Mouse (Mus musculus) hindbrain, embryonic 11.5 days (tissue): ENCODE results near the gene Dhx35. TPM values are rescaled to one million over a fixed set of nuclear protein-coding genes. Genes with fewer than 3 reads are reported as not detected.

Experiments
- ATAC-seq: fragments of 200-750 bp; cut with Nextera tagmentation; 2 replicates; pipeline ENCODE4 v1.8.0; 2017; ENCODE audit warnings: mild to moderate bottlenecking, moderate TSS enrichment, moderate library complexity; ENCODE audit not compliant: low FRiP score
- DNase-seq: peaks from one replicate; pipeline ENCODE4 v3.0.0-alpha.2; 2015; ENCODE audit warnings: low spot score
- H3K27ac ChIP-seq: fragments of 300-500 bp; sonication (generic); 2 replicates; pipeline ENCODE4 v1.5.1; 2014; ENCODE audit warnings: mild to moderate bottlenecking, low read depth, low read length
- H3K27me3 ChIP-seq: fragments of 300-500 bp; sonication (generic); 2 replicates; pipeline ENCODE4 v1.6.1; 2014; ENCODE audit warnings: mild to moderate bottlenecking, low read length, moderate library complexity, mixed read lengths; ENCODE audit not compliant: control insufficient read depth, insufficient read depth
- H3K36me3 ChIP-seq: fragments of 300-500 bp; sonication (generic); 2 replicates; pipeline ENCODE4 v1.6.1; 2014; ENCODE audit warnings: mild to moderate bottlenecking, low read length, moderate library complexity, mixed read lengths; ENCODE audit not compliant: control insufficient read depth, insufficient read depth
- H3K4me1 ChIP-seq: fragments of 300-500 bp; sonication (generic); replicated peaks from 2 replicates; pipeline ENCODE4 v1.6.1; 2014; ENCODE audit warnings: low read length, mixed read lengths; ENCODE audit not compliant: control insufficient read depth, insufficient read depth
- H3K4me2 ChIP-seq: fragments of 300-500 bp; sonication (generic); replicated peaks from 2 replicates; pipeline ENCODE4 v1.6.1; 2014; ENCODE audit warnings: mild to moderate bottlenecking, low read depth, low read length
- H3K4me3 ChIP-seq: fragments of 300-500 bp; sonication (generic); 2 replicates; pipeline ENCODE4 v1.5.1; 2014; ENCODE audit warnings: low read depth, low read length
- H3K9ac ChIP-seq: fragments of 300-500 bp; sonication (generic); 2 replicates; pipeline ENCODE4 v1.6.1; 2014; ENCODE audit warnings: low read depth, low read length
- H3K9me3 ChIP-seq: fragments of 300-500 bp; sonication (generic); 2 replicates; pipeline ENCODE4 v1.6.1; 2016; ENCODE audit warnings: low read length; ENCODE audit not compliant: control insufficient read depth
- WGBS: fragments of 180-500 bp; shearing (Covaris S2); extraction: QIAGEN DNeasy Blood & Tissue Kit; methylation state at CpG from one replicate; pipeline ENCODE4 v1.1.7; 2014; 5-methylcytosine and 5-hydroxymethylcytosine counted together
- polyA plus RNA-seq: library from polyadenylated mRNA; unstranded; fragments of >200 nt; fragmentation: Nextera tagmentation; extraction: Ambion mirVana; gene quantifications from 2 replicates; pipeline ENCODE4 v1.2.1, GENCODE M21; 2014

Dhx35 gene
- polyA plus RNA-seq, 1 experiment from 2014 or later: 15.4 TPM

DNA sequence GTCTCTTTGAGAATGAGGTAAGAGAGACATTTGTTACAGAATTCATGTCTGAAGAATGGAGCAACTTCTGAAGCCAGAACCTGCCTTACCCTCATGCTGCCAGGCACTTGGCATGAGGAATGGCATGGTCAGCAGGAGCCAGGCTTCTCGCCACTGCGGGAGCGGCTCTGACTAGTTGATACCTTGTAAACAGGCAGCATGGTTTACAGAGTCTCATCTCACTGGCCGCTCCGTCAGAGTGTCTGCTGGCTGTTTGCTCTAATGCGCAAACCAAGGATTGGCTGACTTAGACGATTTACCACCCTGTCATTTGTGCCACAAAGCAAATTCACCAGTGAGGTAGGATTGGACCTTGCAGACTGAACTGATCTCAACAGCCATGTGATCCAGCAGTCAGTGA, 13.5 kb upstream of the Dhx35 start:
- ATAC-seq (no peak), DNase-seq (no peak)
- Histone ChIP-seq H3K4me2 (no peak overlapping the region), H3K9ac (no peak overlapping the region), H3K36me3 (peaks cover 6% of the 10 kb centered on the region; the same call in 1 of the 2 replicates), H3K27ac (no peak overlapping the region), H3K4me1 (no peaks in the 10 kb centered on the region; the same call in 1 of the 2 replicates), H3K9me3 (no peaks in the 10 kb centered on the region), H3K4me3 (no peak overlapping the region), H3K27me3 (no peaks in the 10 kb centered on the region)
- 94% methylated on average over 7 of the region's 7 CpGs for WGBS

DNA sequence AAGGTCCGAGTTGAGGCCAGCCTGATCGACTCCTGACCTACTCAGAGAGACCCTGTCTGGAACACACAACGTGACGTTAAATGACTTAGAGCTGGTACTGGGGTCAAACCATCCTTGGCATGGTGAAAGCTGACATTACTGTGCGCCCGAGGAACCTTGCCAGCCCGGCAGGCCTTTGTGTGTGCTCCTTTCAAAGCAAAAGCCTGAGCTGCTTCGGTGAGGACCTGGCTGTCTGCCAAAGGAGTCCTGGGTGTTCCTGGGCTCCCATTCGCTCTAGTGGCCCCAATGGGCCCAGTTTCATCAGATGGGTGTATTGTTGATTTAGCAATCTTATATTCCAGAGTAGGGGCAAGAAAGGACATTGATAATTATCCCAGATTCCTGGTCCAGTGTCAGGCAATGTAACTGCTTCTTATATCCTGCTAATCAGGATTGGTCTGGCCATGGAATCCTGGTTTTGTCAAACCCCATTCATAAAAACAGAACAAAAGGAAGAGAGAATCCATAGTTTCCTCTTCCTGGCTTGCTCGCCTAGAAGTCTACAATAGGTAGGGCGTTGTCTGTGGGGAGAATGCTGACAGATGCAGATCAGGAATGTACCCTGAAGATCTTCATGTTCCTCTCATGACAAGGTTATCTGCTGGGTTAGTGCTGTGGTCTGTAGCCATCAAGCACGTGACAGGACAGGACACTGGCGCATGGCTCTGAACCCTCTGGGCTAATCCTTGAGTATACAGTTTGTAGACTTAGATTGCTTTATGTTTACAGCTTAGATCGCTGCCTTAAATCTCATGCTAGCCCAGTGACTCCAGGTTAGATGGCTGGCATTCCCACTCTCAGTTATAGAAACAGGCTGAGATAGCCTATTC, 7.4 kb upstream of the Dhx35 start:
- no peak for DNase-seq
- H3K4me2 ChIP-seq: no peak overlapping the region
- 0 out of 2 replicates have a peak, but pooled peaks cover 2% of the 10 kb centered on the region for H3K36me3 ChIP-seq
- no peak overlapping the region for H3K4me3 ChIP-seq
- no peak for ATAC-seq
- H3K9ac ChIP-seq: no peak overlapping the region
- H3K27ac ChIP-seq: no peak overlapping the region
- H3K9me3 ChIP-seq: no peaks in the 10 kb centered on the region
- no peaks in the 10 kb centered on the region for H3K4me1 ChIP-seq
- 90% methylated on average over 14 of the region's 14 CpGs for whole genome bisulfite sequencing
- H3K27me3 ChIP-seq: no peaks in the 10 kb centered on the region

DNA sequence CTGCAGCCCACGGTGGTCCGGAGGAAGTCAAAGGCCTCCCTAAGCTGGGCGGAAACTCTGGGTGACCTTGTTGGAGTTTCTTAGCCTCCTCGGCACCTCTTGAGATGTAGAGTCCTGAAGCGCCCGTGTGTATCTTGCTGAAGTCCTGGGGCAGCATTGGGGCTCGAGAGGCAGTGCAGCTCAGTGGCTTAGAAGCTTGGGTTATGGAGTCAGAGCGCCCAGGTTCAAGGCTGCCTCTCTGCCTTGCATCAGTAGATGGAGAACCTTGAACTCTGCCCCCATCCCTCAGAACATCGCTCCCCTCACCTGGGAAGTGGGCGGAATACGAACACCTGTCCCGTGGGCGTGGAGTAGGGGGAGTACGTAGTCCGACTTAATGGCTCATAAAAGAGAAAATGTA, 436 bp downstream of the Dhx35 start:
- ATAC-seq: no peak; the same call in 1 of the 2 replicates
- H3K4me1 ChIP-seq: no peaks in the 10 kb centered on the region
- no peak for DNase-seq
- no peaks in the 10 kb centered on the region for H3K36me3 ChIP-seq
- H3K27ac ChIP-seq: peak overlapping the region; percentile 54
- peak overlapping the region; percentile 90 for H3K9ac ChIP-seq
- H3K27me3 ChIP-seq: no peaks in the 10 kb centered on the region
- 12% methylated on average over 15 of the region's 15 CpGs for WGBS
- peak overlapping the region; percentile 84 for H3K4me3 ChIP-seq
- peak overlapping the region; percentile 61 for H3K4me2 ChIP-seq
- no peaks in the 10 kb centered on the region for H3K9me3 ChIP-seq

DNA sequence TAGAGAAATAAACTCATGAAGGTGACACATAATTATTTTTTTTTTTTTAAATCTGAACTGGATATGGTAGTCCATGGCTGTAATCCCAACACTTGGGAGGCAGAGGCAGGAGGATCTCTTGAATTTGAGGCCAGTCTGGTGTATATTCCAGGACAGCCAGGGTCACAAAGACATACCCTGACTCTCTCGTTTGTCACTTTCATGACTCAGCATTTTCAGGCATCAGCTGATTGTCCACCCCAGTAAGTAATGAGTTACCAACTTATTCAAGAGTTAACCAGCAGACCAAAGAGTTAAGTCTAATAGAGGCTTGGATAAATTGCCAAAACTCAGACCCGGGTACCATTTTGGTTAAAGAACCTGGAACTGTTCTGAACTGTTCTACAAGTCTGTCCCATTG, 1.3 kb downstream of the Dhx35 start:
- Histone ChIP-seq H3K9me3 (no peaks in the 10 kb centered on the region), H3K36me3 (no peaks in the 10 kb centered on the region), H3K4me1 (no peaks in the 10 kb centered on the region), H3K27ac (no peak overlapping the region), H3K4me2 (no peak overlapping the region), H3K4me3 (no peak overlapping the region), H3K9ac (no peak overlapping the region), H3K27me3 (no peaks in the 10 kb centered on the region)
- no peak for DNase-seq
- WGBS: 87% methylated on average over 2 of the region's 2 CpGs
- no peak for ATAC-seq

DNA sequence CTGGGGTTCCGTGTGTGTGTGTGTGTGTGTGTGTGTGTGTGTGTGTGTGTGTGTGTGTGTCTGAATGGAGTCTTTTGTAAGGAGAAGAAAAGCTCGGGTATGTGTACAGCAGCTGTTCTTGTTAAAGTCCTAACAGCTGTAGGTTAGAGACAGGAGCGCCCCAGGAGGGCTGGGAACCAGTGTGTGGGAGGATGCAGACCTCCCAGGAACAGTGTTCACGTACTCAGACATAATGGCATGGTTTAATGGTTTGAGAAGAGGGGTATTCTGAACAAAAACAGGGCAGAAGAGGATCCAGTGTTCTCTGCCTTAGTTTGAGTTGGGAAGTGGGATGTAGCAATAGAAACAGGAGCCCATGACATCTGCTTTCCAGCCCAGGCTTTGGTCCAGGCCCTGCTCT, 4.7 kb downstream of the Dhx35 start:
- Histone ChIP-seq H3K27ac (no peak overlapping the region), H3K9me3 (no peaks in the 10 kb centered on the region), H3K4me1 (no peaks in the 10 kb centered on the region), H3K4me2 (no peak overlapping the region), H3K36me3 (peaks cover 2% of the 10 kb centered on the region; the same call in 1 of the 2 replicates), H3K27me3 (no peaks in the 10 kb centered on the region), H3K9ac (no peak overlapping the region), H3K4me3 (no peak overlapping the region)
- ATAC-seq: no peak
- WGBS: 57% methylated on average over 4 of the region's 4 CpGs
- no peak for DNase-seq

DNA sequence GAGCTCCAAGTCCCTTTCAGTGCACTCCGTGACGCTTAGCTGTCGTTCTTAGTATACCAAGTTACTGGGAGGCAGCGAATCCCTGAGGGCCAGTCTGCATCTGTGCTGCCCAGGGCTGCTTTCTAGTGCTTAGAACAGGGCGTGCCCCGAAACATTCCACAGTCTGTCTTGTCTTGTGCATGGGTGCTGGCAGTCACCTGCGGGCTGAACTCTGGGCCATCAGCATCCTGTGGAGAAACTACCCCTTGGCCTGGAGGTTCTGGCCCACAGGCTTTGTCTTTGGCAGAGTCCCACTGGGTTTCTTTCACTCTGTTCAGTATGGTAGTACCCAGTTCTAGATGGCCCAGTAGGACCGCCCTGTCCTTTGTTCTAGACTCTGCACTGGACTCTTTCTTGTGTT, 6.2 kb downstream of the Dhx35 start:
- 94% methylated on average over 8 of the region's 8 CpGs for whole genome bisulfite sequencing
- Histone ChIP-seq H3K27me3 (no peaks in the 10 kb centered on the region), H3K27ac (no peak overlapping the region), H3K9me3 (no peaks in the 10 kb centered on the region), H3K36me3 (peaks cover 2% of the 10 kb centered on the region; the same call in 1 of the 2 replicates), H3K4me2 (no peak overlapping the region), H3K4me1 (no peaks in the 10 kb centered on the region), H3K4me3 (no peak overlapping the region), H3K9ac (no peak overlapping the region)
- DNase-seq (no peak), ATAC-seq (no peak)

DNA sequence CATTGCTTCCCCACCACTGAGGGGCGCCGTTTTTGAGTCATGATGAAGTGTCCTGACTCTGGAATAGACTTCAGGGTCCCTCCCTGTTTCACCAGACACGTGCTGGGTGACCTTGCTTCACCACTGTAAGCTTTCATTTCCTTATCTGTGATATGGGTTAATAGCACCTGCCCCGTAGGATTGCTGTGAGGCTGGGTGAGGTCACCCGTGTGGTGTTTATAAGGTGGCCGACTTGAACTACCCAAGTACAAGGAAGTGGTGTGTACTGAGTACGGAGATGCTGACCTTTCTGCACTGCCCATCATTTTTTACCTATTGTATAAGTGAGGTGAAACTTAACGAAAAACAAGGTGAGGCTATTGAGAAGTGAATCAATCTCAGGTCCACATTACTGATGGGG, 9.0 kb downstream of the Dhx35 start:
- H3K4me1 ChIP-seq: no peaks in the 10 kb centered on the region
- 91% methylated on average over 8 of the region's 8 CpGs for WGBS
- no peak overlapping the region for H3K27ac ChIP-seq
- no peak overlapping the region for H3K9ac ChIP-seq
- DNase-seq: no peak
- H3K4me3 ChIP-seq: no peak overlapping the region
- no peak for ATAC-seq
- no peaks in the 10 kb centered on the region for H3K27me3 ChIP-seq
- H3K9me3 ChIP-seq: no peaks in the 10 kb centered on the region
- H3K4me2 ChIP-seq: no peak overlapping the region
- H3K36me3 ChIP-seq: peaks cover 2% of the 10 kb centered on the region; the same call in 1 of the 2 replicates

DNA sequence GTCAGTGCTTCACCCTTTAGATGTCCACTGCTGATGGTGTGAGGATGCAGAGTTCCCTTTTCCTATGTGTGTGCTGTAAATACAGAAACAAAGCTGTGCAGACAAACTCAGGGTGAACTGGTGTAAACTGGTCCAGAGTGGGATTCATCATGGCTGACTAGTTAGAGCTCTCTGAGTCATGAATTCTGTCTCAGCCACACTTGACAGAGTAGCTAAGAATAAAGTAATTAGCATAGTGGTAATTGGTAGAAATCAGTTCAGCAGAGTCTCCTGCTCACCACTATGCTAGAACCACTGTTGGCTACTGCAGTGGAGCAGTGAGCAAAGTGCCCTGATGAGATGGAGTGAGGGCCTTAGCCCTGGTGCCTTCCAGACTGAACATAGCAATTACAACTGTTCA, 21.1 kb downstream of the Dhx35 start:
- no peak for DNase-seq
- ATAC-seq: no peak
- no peaks in the 10 kb centered on the region for H3K36me3 ChIP-seq

DNA sequence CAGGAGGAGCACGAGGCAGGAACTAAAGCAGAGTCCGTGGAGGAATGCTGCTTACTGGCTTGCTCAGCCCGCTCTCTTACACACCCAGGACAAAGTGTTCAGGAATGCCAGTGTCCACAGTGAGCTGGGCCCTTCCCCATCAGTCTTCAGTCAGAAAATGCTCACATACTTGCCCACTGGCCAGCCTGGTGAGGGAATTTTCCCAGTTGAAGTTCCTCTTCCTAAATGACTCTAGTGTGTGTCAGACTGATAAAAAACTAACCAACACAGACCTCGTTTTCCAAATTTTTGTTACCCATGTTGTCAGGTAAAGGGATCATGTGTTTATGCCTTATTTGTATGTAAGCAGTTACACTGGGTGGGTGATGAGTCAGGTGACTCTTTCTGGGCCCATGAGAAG, 21.6 kb downstream of the Dhx35 start:
- Histone ChIP-seq H3K4me1 (no peaks in the 10 kb centered on the region), H3K27ac (no peak overlapping the region), H3K9me3 (no peaks in the 10 kb centered on the region), H3K27me3 (no peaks in the 10 kb centered on the region), H3K9ac (no peak overlapping the region), H3K4me2 (no peak overlapping the region), H3K36me3 (no peaks in the 10 kb centered on the region), H3K4me3 (no peak overlapping the region)
- 93% methylated on average over 4 of the region's 4 CpGs for WGBS
- DNase-seq: no peak
- ATAC-seq: no peak

More for the DNA sequence above, 21.1 kb downstream of the Dhx35 start:
- no peak overlapping the region for H3K4me2 ChIP-seq
- no peaks in the 10 kb centered on the region for H3K9me3 ChIP-seq
- H3K4me1 ChIP-seq: no peaks in the 10 kb centered on the region
- H3K27me3 ChIP-seq: no peaks in the 10 kb centered on the region
- H3K27ac ChIP-seq: no peak overlapping the region
- H3K9ac ChIP-seq: no peak overlapping the region
- no peak overlapping the region for H3K4me3 ChIP-seq
